Mouse (Mus musculus): Measurements from ENCODE around the gene Sco1. TPM values are rescaled to one million over a fixed set of nuclear protein-coding genes. Genes with fewer than 3 reads are reported as not detected.
"Not testable (repeated sequence)": the region's sequence is repeated elsewhere in the genome, so short reads cannot be mapped to it uniquely, and the experiment has no call there.

The Sco1 gene
- polyA plus RNA-seq, 1 experiment from 2014 or later: 17.7 TPM

DNA sequence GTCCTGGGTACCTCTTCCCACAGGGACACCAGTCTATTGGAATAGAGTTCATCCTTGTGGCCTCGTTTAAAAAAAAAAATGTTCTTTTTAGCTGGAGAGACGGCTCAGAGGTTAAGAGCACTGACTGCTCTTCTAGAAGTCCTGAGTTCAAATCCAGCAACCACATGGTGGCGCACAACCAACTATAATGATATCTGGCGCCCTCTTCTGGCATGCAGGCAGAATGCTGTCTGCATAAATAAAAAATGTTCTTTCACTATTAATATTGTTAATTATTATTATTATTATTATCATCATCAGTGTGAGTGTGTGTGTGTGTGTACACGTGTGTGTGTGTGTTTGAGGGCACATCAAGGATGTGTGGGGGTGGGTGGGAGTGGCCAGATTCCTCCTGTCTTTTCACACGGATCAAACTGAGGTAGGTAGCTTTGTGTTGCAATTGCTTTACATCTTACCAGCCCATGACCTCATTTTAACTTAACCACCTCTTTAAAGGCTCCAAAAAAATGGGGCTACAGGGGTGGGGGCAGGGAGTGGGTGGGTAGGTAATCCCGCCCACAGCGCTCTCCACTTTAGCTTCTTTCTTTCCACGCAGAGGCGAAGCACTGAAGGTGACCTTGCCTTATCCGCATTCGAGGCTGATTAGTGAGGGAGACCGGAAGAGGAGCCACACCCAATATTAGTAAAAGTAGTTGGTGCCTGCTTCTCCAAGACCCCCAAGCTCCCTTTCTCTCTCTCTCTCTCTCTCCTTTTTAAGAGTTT lies 29.9 kb upstream of the Sco1 start:
- no peaks in the 10 kb centered on the region for H3K36me3 ChIP-seq (ENCODE audit: control insufficient read depth, insufficient read depth, low read length)
- no peaks in the 10 kb centered on the region for H3K27me3 ChIP-seq (replicated peaks; ENCODE audit: control insufficient read depth, insufficient read depth, low read length)
- H3K4me2 ChIP-seq (ENCODE audit: low read depth, low read length): no peak overlapping the region
- H3K27ac ChIP-seq (ENCODE audit: low read length): no peak overlapping the region
- WGBS: 87% methylated on average over 13 of the region's 13 CpGs
- peaks cover 18% of the 10 kb centered on the region for H3K4me1 ChIP-seq (ENCODE audit: control insufficient read depth, insufficient read depth, low read length)
- ATAC-seq: no peak
- H3K9ac ChIP-seq (ENCODE audit: low read depth, low read length): no peak overlapping the region
- no peak overlapping the region for H3K4me3 ChIP-seq (ENCODE audit: low read length)
- H3K9me3 ChIP-seq (ENCODE audit: control insufficient read depth, low read length): no peaks in the 10 kb centered on the region

- H3K4me1 ChIP-seq (ENCODE audit: control insufficient read depth, insufficient read depth, low read length): peaks cover 12% of the 10 kb centered on the region
- not testable (repeated sequence) for H3K9ac ChIP-seq (ENCODE audit: low read depth, low read length); H3K27me3 ChIP-seq (replicated peaks; ENCODE audit: control insufficient read depth, insufficient read depth, low read length); H3K9me3 ChIP-seq (ENCODE audit: control insufficient read depth, low read length); H3K4me3 ChIP-seq (ENCODE audit: low read length); H3K4me2 ChIP-seq (ENCODE audit: low read depth, low read length); H3K36me3 ChIP-seq (ENCODE audit: control insufficient read depth, insufficient read depth, low read length); H3K27ac ChIP-seq (ENCODE audit: low read length); ATAC-seq
- WGBS: 87% methylated on average over 1 of the region's 1 CpGs
These were observed 29.3 kb upstream of the Sco1 start for GRCm38 (mm10) chr11:67023191-67023590.

DNA sequence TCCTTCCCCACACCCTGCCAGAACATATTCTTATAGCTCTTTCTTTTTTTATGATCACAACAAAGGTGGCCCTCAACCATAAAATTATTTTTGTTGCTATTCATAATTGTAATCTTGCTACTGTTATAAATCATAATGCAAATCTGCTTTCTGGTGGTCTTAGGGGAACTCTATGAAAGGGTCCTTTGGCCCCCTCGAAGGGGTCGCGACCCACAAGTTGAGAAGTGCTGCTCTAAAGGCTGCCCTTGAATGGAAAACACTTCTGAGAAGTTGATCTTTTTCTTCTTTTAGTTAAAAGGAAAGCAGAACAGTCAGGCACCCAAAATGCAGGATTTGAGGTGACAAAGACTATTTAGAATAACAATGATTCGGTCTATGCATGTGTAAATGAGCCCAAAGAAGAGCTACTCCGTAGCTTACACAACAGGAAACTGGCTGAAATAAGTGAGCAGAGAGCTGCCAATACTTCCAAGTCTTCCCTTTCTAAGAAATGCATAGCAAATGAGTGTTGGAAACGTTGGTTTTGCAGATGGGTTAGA lies 28.6 kb upstream of the Sco1 start:
- Histone ChIP-seq H3K4me1 (ENCODE audit: control insufficient read depth, insufficient read depth, low read length) (0 out of 2 replicates have a peak, but pooled peaks cover 9% of the 10 kb centered on the region), H3K36me3 (ENCODE audit: control insufficient read depth, insufficient read depth, low read length) (no peaks in the 10 kb centered on the region), H3K4me3 (ENCODE audit: low read length) (no peak overlapping the region), H3K27ac (ENCODE audit: low read length) (no peak overlapping the region), H3K9me3 (ENCODE audit: control insufficient read depth, low read length) (no peaks in the 10 kb centered on the region), H3K27me3 (replicated peaks; ENCODE audit: control insufficient read depth, insufficient read depth, low read length) (no peaks in the 10 kb centered on the region), H3K4me2 (ENCODE audit: low read depth, low read length) (0 out of 2 replicates have a peak overlapping the region, but pooled peaks have one; percentile 84), H3K9ac (ENCODE audit: low read depth, low read length) (no peak overlapping the region)
- WGBS: 41% methylated on average over 6 of the region's 6 CpGs
- no peak for ATAC-seq

- Histone ChIP-seq H3K27me3 (replicated peaks; ENCODE audit: control insufficient read depth, insufficient read depth, low read length) (no peaks in the 10 kb centered on the region), H3K9me3 (ENCODE audit: control insufficient read depth, low read length) (no peaks in the 10 kb centered on the region), H3K4me2 (ENCODE audit: low read depth, low read length) (peak within 1 kb of the TSS; percentile 84), H3K36me3 (ENCODE audit: control insufficient read depth, insufficient read depth, low read length) (no peaks in the 10 kb centered on the region), H3K4me1 (ENCODE audit: control insufficient read depth, insufficient read depth, low read length) (0 out of 2 replicates have a peak, but pooled peaks cover 9% of the 10 kb centered on the region), H3K4me3 (ENCODE audit: low read length) (peak within 1 kb of the TSS; percentile 65), H3K9ac (ENCODE audit: low read depth, low read length) (peak within 1 kb of the TSS; percentile 81), H3K27ac (ENCODE audit: low read length) (peak within 1 kb of the TSS; percentile 45)
- WGBS: 1% methylated on average over 35 of the region's 35 CpGs
- peak; percentile 96 for ATAC-seq
These were observed 27.5 kb upstream of the Sco1 start, which contains the start of gene Tmem220 for GRCm38 (mm10) chr11:67024867-67025477. TSS of gene Tmem220 (plus strand) at chr11:67025154.

- Histone ChIP-seq H3K36me3 (ENCODE audit: control insufficient read depth, insufficient read depth, low read length) (no peaks in the 10 kb centered on the region), H3K4me3 (ENCODE audit: low read length) (peak overlapping the region; percentile 15; the same call in 1 of the 2 replicates), H3K9me3 (ENCODE audit: control insufficient read depth, low read length) (no peaks in the 10 kb centered on the region), H3K9ac (ENCODE audit: low read depth, low read length) (no peak overlapping the region), H3K27ac (ENCODE audit: low read length) (peak overlapping the region; percentile 74), H3K27me3 (replicated peaks; ENCODE audit: control insufficient read depth, insufficient read depth, low read length) (no peaks in the 10 kb centered on the region), H3K4me1 (ENCODE audit: control insufficient read depth, insufficient read depth, low read length) (peaks cover 8% of the 10 kb centered on the region; the same call in 1 of the 2 replicates), H3K4me2 (ENCODE audit: low read depth, low read length) (peak overlapping the region; percentile 26; the same call in 1 of the 2 replicates)
- 47% methylated on average over 16 of the region's 16 CpGs for WGBS
- peak; percentile 96 for ATAC-seq
These were observed 21.4 kb upstream of the Sco1 start for GRCm38 (mm10) chr11:67030904-67031602.

- no peaks in the 10 kb centered on the region for H3K9me3 ChIP-seq (ENCODE audit: control insufficient read depth, low read length)
- peak; percentile 78 for ATAC-seq
- H3K27me3 ChIP-seq (replicated peaks; ENCODE audit: control insufficient read depth, insufficient read depth, low read length): no peaks in the 10 kb centered on the region
- H3K27ac ChIP-seq (ENCODE audit: low read length): peak overlapping the region; percentile 74
- no peaks in the 10 kb centered on the region for H3K36me3 ChIP-seq (ENCODE audit: control insufficient read depth, insufficient read depth, low read length)
- H3K4me2 ChIP-seq (ENCODE audit: low read depth, low read length): 0 out of 2 replicates have a peak overlapping the region, but pooled peaks have one; percentile 26
- 40% methylated on average over 2 of the region's 2 CpGs for WGBS
- H3K4me3 ChIP-seq (ENCODE audit: low read length): no peak overlapping the region
- peaks cover 8% of the 10 kb centered on the region; the same call in 1 of the 2 replicates for H3K4me1 ChIP-seq (ENCODE audit: control insufficient read depth, insufficient read depth, low read length)
- H3K9ac ChIP-seq (ENCODE audit: low read depth, low read length): no peak overlapping the region
These were observed 20.9 kb upstream of the Sco1 start for GRCm38 (mm10) chr11:67031603-67031915.

GRCm38 (mm10) chr11:67034775-67035485 lies 17.5 kb upstream of the Sco1 start:
- no peaks in the 10 kb centered on the region for H3K9me3 ChIP-seq (ENCODE audit: control insufficient read depth, low read length)
- WGBS: 68% methylated on average over 4 of the region's 4 CpGs
- H3K4me2 ChIP-seq (ENCODE audit: low read depth, low read length): no peak overlapping the region
- no peak for ATAC-seq
- no peak overlapping the region for H3K9ac ChIP-seq (ENCODE audit: low read depth, low read length)
- H3K4me3 ChIP-seq (ENCODE audit: low read length): no peak overlapping the region
- no peak overlapping the region for H3K27ac ChIP-seq (ENCODE audit: low read length)
- H3K36me3 ChIP-seq (ENCODE audit: control insufficient read depth, insufficient read depth, low read length): 0 out of 2 replicates have a peak, but pooled peaks cover 4% of the 10 kb centered on the region
- H3K27me3 ChIP-seq (replicated peaks; ENCODE audit: control insufficient read depth, insufficient read depth, low read length): no peaks in the 10 kb centered on the region
- peaks cover 8% of the 10 kb centered on the region; the same call in 1 of the 2 replicates for H3K4me1 ChIP-seq (ENCODE audit: control insufficient read depth, insufficient read depth, low read length)

DNA sequence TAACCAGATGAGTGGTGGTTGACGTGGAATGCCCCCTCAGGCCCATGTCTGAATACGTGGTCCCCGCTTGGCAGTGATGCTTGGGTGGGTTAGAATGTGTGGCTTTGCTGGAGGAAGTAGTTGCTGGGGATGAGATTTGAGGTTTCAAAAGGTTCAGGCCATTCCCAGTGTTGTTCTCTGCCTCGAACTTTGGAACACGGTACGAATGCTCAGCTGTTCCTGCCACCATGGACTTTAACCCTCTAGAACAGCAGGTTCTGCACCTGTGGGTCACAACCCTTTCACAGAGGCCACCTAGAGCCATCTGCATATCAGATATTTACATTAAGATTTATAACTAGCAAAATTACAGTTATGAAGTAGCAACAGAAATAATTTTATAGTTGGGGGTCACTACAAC lies 16.2 kb upstream of the Sco1 start:
- ATAC-seq: no peak
- no peaks in the 10 kb centered on the region for H3K9me3 ChIP-seq (ENCODE audit: control insufficient read depth, low read length)
- peaks cover 8% of the 10 kb centered on the region for H3K36me3 ChIP-seq (ENCODE audit: control insufficient read depth, insufficient read depth, low read length)
- H3K9ac ChIP-seq (ENCODE audit: low read depth, low read length): no peak overlapping the region
- WGBS: 84% methylated on average over 6 of the region's 6 CpGs
- peaks cover 8% of the 10 kb centered on the region; the same call in 1 of the 2 replicates for H3K4me1 ChIP-seq (ENCODE audit: control insufficient read depth, insufficient read depth, low read length)
- H3K27ac ChIP-seq (ENCODE audit: low read length): no peak overlapping the region
- H3K27me3 ChIP-seq (replicated peaks; ENCODE audit: control insufficient read depth, insufficient read depth, low read length): no peaks in the 10 kb centered on the region
- no peak overlapping the region for H3K4me2 ChIP-seq (ENCODE audit: low read depth, low read length)
- H3K4me3 ChIP-seq (ENCODE audit: low read length): no peak overlapping the region

All from intestine, embryonic 16.5 days (tissue).